Mouse (Mus musculus) T-helper 1 cell (primary cell): ENCODE results near the gene Sidt2.

Source experiments
- in situ Hi-C: fragments of 300-600 bp; cut with MboI, MseI; formaldehyde crosslinking; loops from one replicate; pipeline ENCODE4 v1.15.1; 2025; ENCODE audit warnings: high pct_unique_total_duplicates

The Sidt2 gene

DNA sequence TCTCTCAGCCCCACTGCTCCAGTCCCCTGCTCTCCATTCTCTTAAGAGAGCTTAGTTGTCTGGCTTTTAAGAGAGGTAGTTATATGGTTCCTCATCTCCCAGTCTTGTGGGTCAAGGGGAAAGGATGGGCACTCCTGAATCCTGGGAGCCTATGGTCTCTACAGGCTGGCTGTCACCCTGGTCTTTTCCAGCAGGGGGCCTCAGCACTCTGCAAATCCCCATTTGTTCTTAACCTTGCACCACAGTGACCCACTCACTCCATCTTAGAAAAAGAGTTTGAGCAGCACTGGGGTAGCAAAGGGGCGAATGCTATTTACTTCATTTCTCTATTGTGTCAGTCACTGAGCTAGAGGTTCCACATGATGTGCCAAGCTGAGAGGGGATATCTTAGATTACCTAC, 43.4 kb downstream of the Sidt2 start:
- in situ Hi-C loops, result loop anchor here (5.0 kb wide), 1 partner anchor 36 kb away; no protein-coding TSS in a partner anchor

GRCm38 (mm10) chr9:45910995-45911394, 44.1 kb downstream of the Sidt2 start:
- in situ Hi-C loops, result loop anchor here (5.0 kb wide), 1 partner anchor 36 kb away; no protein-coding TSS in a partner anchor

GRCm38 (mm10) chr9:45907078-45907428, 48.0 kb downstream of the Sidt2 start:
- in situ Hi-C loops, result no loop called here

DNA sequence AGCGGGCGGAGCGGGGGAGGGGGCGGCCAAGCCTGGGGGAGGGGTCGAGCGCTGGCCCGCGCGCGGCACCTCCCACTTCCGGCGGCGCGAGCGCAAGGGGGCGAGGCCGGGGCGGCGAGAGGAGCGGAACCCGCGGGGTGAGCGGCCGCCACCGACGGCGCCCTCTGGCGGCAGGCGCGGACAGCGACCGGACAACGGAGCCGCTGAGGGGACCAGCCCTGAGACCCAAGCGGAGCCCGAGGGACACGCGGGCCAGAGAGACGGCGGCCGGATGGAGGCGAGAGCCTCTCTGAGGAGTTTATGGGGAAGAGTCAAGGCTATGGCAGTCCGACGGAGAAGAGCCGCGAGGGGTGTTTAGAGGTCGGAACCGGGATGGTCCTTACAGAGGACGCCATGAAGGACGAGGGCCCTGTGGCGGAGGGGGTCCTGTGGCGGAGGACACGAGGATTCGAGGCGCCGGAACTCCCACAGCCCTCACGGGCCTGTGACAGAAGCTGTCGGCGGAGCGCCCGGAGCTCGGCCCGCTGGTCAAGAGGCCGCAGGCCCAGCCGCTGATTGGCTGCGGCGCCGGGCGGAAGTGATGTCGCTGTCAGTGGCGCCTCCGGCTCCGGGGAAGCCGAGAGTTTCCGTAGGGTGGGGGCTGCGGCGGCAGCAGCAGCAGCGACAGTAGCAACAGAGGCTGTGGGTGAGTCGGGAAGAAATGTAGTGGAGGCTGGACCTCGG, 48.5 kb downstream of the Sidt2 start, which contains the start of the genes Pcsk7 and Rnf214:
Gene Pcsk7, plus strand, starts transcription at position 143 of the 723 bp plus-strand sequence.
Gene Rnf214, minus strand, starts transcription at position 557 of the 723 bp plus-strand sequence.
- in situ Hi-C loops, result no loop called here

- in situ Hi-C loops, result no loop called here
These were observed 49.2 kb downstream of the Sidt2 start for GRCm38 (mm10) chr9:45905811-45906237.

- in situ Hi-C loops, result no loop called here
These were observed 49.9 kb downstream of the Sidt2 start for GRCm38 (mm10) chr9:45905196-45905595.

GRCm38 (mm10) chr9:45893681-45894080, 61.4 kb downstream of the Sidt2 start:
- in situ Hi-C loops, result no loop called here
